ENCODE assay signal across 8 mouse cellular contexts in the genomic region with DNA sequence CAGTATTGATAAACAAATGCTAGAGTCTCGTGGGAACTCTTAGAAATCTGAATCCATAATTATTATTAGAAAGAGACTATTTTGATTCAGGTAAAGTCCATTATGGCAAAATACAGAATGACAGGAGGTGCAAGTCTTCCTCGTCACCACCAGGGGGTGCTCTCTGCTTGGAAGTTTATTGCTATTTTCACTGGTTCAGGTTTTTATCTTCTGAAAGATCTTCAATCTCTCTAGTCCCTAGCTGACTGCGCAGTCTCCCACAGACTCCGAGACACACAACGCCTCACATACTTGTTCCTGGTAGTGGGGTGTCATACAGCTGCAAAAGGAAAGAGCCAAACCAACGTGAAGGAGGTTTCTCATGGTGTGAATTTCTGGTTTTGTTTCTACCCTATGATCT. TPM values are rescaled to one million over a fixed set of nuclear protein-coding genes. Genes with fewer than 3 reads are reported as not detected.
A peak's percentile ranks its signal among the peaks of the same experiment; 100 is the strongest.
DNase-seq lines count a peak whose midpoint lies in the region; ATAC-seq and TF ChIP-seq lines count a peak whose summit lies in the region.

No protein-coding gene starts in this region.

- peak; percentile 67 for ATAC-seq in erythroid progenitor cell, adult 5-6 weeks (replicated peaks; ENCODE audit: low FRiP score, poor library complexity, severe bottlenecking)
- ATAC-seq in kidney, postnatal 0 days (replicated peaks; ENCODE audit: low FRiP score, low read depth), result no peak

- TF ChIP-seq POLR2A in bone marrow, adult 2 months (IDR thresholded peaks at IDR 0.05; ENCODE audit: borderline replicate concordance, control insufficient read depth, low read depth, low read length), result no peak
- no peak for TF ChIP-seq POLR2A in spleen, adult 2 months (IDR thresholded peaks at IDR 0.05; ENCODE audit: low read depth, low read length)

- no peaks in the 10 kb centered on the region for H3K27me3 ChIP-seq in kidney, postnatal 0 days (ENCODE audit: insufficient read depth, low read length)
- no peaks in the 10 kb centered on the region for H3K27me3 ChIP-seq in spleen, adult 2 months (ENCODE audit: control insufficient read depth, insufficient read depth, low read length)

- peak; percentile 31 for DNase-seq in gastrocnemius, adult 18-20 months (ENCODE audit: low spot score)
- no peak for DNase-seq in gastrocnemius, postnatal 25 days
- peak; percentile 76 to 78 for DNase-seq in B cell, adult 2 months
- DNase-seq in kidney, postnatal 0 days (ENCODE audit: low spot score), result peak; percentile 88
- peak; percentile 70 for DNase-seq in mesoderm, embryonic 11.5 days (ENCODE audit: low read depth, low spot score)
- peak; percentile 22 to 36 for DNase-seq in spleen, adult 2 months (ENCODE audit: low read depth in 1 of 2, low spot score in 2 of 2)

- H3K9ac ChIP-seq in kidney, postnatal 0 days (ENCODE audit: low read depth, low read length), result no peak overlapping the region

- H3K9me3 ChIP-seq in kidney, postnatal 0 days (replicated peaks; ENCODE audit: low read length), result no peaks in the 10 kb centered on the region

- H3K36me3 ChIP-seq in kidney, postnatal 0 days (ENCODE audit: insufficient read depth, low read length), result no peaks in the 10 kb centered on the region
- H3K36me3 ChIP-seq in spleen, adult 2 months (ENCODE audit: control insufficient read depth, insufficient read depth, low read length), result peaks cover 17% of the 10 kb centered on the region

- TF ChIP-seq CTCF in bone marrow, adult 2 months (IDR thresholded peaks at IDR 0.05; ENCODE audit: control insufficient read depth, insufficient read depth, low read length), result peak; percentile 49
- TF ChIP-seq CTCF in kidney, postnatal 0 days (IDR thresholded peaks at IDR 0.05; ENCODE audit: low read depth), result peak; percentile 93
- peak; percentile 74; the same call in 1 of the 2 replicates for TF ChIP-seq CTCF in spleen, adult 2 months (IDR thresholded peaks at IDR 0.05; ENCODE audit: extremely low read depth, insufficient read depth, insufficient read length, insufficient replicate concordance)

- 4% methylated on average over 6 of the region's 6 CpGs for WGBS in bone marrow, adult 2 months
- 17% methylated on average over 6 of the region's 6 CpGs for whole genome bisulfite sequencing in kidney, postnatal 0 days
- 2% methylated on average over 6 of the region's 6 CpGs for WGBS in spleen, adult 2 months

- H3K4me1 ChIP-seq in bone marrow, adult 2 months (ENCODE audit: control insufficient read depth, insufficient read depth, low read length), result peaks cover 1% of the 10 kb centered on the region; the same call in 1 of the 2 replicates
- no peaks in the 10 kb centered on the region for H3K4me1 ChIP-seq in kidney, postnatal 0 days (replicated peaks; ENCODE audit: insufficient read depth, low read length)
- H3K4me1 ChIP-seq in spleen, adult 2 months (ENCODE audit: control insufficient read depth, insufficient read depth, insufficient read length), result no peaks in the 10 kb centered on the region; the same call in none of the 2 replicates

- no peak overlapping the region for H3K4me3 ChIP-seq in bone marrow, adult 2 months (replicated peaks; ENCODE audit: control insufficient read depth, low read depth, low read length)
- no peak overlapping the region for H3K4me3 ChIP-seq in kidney, postnatal 0 days (replicated peaks; ENCODE audit: low read depth, low read length)
- no peak overlapping the region for H3K4me3 ChIP-seq in spleen, adult 2 months (ENCODE audit: extremely low read depth, insufficient read depth, insufficient read length)

- no peak overlapping the region for H3K4me2 ChIP-seq in kidney, postnatal 0 days (ENCODE audit: low read length)

- H3K27ac ChIP-seq in bone marrow, adult 2 months (ENCODE audit: control insufficient read depth, insufficient read depth, low read depth, low read length, poor library complexity), result no peak overlapping the region
- H3K27ac ChIP-seq in kidney, postnatal 0 days, result no peak overlapping the region
- H3K27ac ChIP-seq in spleen, adult 2 months (ENCODE audit: insufficient read depth, low read length), result no peak overlapping the region

RNA-seq across cellular contexts. Expression of gene Smap2, which starts 30.6 kb away (rescaled TPM):
- total RNA-seq in gastrocnemius, adult 18-20 months (2021), result 10 to 100 TPM; 13.5 to 17.3 TPM
- 10 to 100 TPM; 14.5 to 15.9 TPM for total RNA-seq in gastrocnemius, postnatal 25 days (2021)
- 43.1 and 60.0 TPM in 2 replicates for polyA plus RNA-seq in bone marrow, adult 2 months (2011; ENCODE audit: insufficient read depth, insufficient read length, low replicate concordance, missing spikeins)
- total RNA-seq in erythroid progenitor cell, adult 5-6 weeks (2015; ENCODE audit: low replicate concordance), result 44.0 and 57.3 TPM in 2 replicates
- total RNA-seq in erythroid progenitor cell, adult 5-6 weeks (2017; ENCODE audit: low replicate concordance), result 28.8 and 31.5 TPM in 2 replicates
- 12.1 and 14.1 TPM in 2 replicates for polyA plus RNA-seq in kidney, postnatal 0 days (2015; fragmentation: Nextera tagmentation; extraction: Ambion mirVana)
- 63.7 and 71.5 TPM in 2 replicates for polyA plus RNA-seq in spleen, adult 2 months (2012; rRNA removed)

RNA-seq across cellular contexts. Expression of gene Zfp69, which starts 34.9 kb away (rescaled TPM):
- total RNA-seq in gastrocnemius, adult 18-20 months (2021), result under 1 TPM; 0.53 to 0.66 TPM
- total RNA-seq in gastrocnemius, postnatal 25 days (2021), result under 1 TPM; 0.38 to 0.48 TPM
- polyA plus RNA-seq in bone marrow, adult 2 months (2011; ENCODE audit: insufficient read depth, insufficient read length, low replicate concordance, missing spikeins), result 2.4 and 3.6 TPM in 2 replicates
- total RNA-seq in erythroid progenitor cell, adult 5-6 weeks (2015; ENCODE audit: low replicate concordance), result not detected in 2 replicates
- total RNA-seq in erythroid progenitor cell, adult 5-6 weeks (2017; ENCODE audit: low replicate concordance), result not detected in 2 replicates
- polyA plus RNA-seq in kidney, postnatal 0 days (2015; fragmentation: Nextera tagmentation; extraction: Ambion mirVana), result 6.0 and 6.7 TPM in 2 replicates
- polyA plus RNA-seq in spleen, adult 2 months (2012; rRNA removed), result 2.3 and 3.3 TPM in 2 replicates

RNA-seq across cellular contexts. Expression of gene Col9a2, which starts 52.7 kb away (rescaled TPM):
- under 1 TPM; 0.18 to 0.19 TPM for total RNA-seq in gastrocnemius, adult 18-20 months (2021)
- total RNA-seq in gastrocnemius, postnatal 25 days (2021), result under 1 TPM; 0.40 to 0.41 TPM
- polyA plus RNA-seq in bone marrow, adult 2 months (2011; ENCODE audit: insufficient read depth, insufficient read length, low replicate concordance, missing spikeins), result not detected in 2 replicates
- not detected in 2 replicates for total RNA-seq in erythroid progenitor cell, adult 5-6 weeks (2015; ENCODE audit: low replicate concordance)
- not detected in 2 replicates for total RNA-seq in erythroid progenitor cell, adult 5-6 weeks (2017; ENCODE audit: low replicate concordance)
- 2.8 and 3.0 TPM in 2 replicates for polyA plus RNA-seq in kidney, postnatal 0 days (2015; fragmentation: Nextera tagmentation; extraction: Ambion mirVana)
- 0.02 and 0.06 TPM in 2 replicates for polyA plus RNA-seq in spleen, adult 2 months (2012; rRNA removed)
